Mouse (Mus musculus) olfactory bulb, adult 2 months (tissue): ENCODE results near the gene Unc5a. TPM values are rescaled to one million over a fixed set of nuclear protein-coding genes. Genes with fewer than 3 reads are reported as not detected.

Experiments used
- H3K27ac ChIP-seq: fragments of 200-500 bp; 2 replicates; pipeline ENCODE4 v1.5.1; 2012; ENCODE audit warnings: low read depth, low read length; ENCODE audit not compliant: insufficient read depth
- H3K4me1 ChIP-seq: fragments of 200-500 bp; 2 replicates; pipeline ENCODE4 v1.6.1; 2012; ENCODE audit warnings: low read length; ENCODE audit not compliant: control insufficient read depth, insufficient read depth
- H3K4me3 ChIP-seq: fragments of 200-500 bp; 2 replicates; pipeline ENCODE4 v1.5.1; 2012; ENCODE audit warnings: mild to moderate bottlenecking, low read depth, low read length, moderate library complexity; ENCODE audit not compliant: insufficient read depth
- CTCF ChIP-seq: fragments of 200-500 bp; IDR thresholded peaks from 2 replicates; pipeline ENCODE4 v1.5.1; 2012; ENCODE audit warnings: low read depth, mild to moderate bottlenecking, low read length, moderate library complexity; ENCODE audit not compliant: insufficient read depth
- POLR2A ChIP-seq: fragments of 200-500 bp; IDR thresholded peaks from 2 replicates; pipeline ENCODE4 v1.6.1; 2012; ENCODE audit warnings: mild to moderate bottlenecking, low read depth, low read length, moderate library complexity; ENCODE audit not compliant: insufficient read depth
- WGBS: fragments of 180-500 bp; shearing (Covaris S2); methylation state at CpG from one replicate; pipeline ENCODE4 v1.1.7; 2018; 5-methylcytosine and 5-hydroxymethylcytosine counted together
- polyA plus RNA-seq: library from polyadenylated mRNA; stranded (reverse); fragments of >200 nt; gene quantifications from 2 replicates; pipeline ENCODE4 v1.2.4, GENCODE M21; 2012; ENCODE audit warnings: low replicate concordance; ENCODE audit not compliant: missing spikeins, insufficient read depth, insufficient read length

The Unc5a gene
- polyA plus RNA-seq, 1 experiment = not detected

DNA sequence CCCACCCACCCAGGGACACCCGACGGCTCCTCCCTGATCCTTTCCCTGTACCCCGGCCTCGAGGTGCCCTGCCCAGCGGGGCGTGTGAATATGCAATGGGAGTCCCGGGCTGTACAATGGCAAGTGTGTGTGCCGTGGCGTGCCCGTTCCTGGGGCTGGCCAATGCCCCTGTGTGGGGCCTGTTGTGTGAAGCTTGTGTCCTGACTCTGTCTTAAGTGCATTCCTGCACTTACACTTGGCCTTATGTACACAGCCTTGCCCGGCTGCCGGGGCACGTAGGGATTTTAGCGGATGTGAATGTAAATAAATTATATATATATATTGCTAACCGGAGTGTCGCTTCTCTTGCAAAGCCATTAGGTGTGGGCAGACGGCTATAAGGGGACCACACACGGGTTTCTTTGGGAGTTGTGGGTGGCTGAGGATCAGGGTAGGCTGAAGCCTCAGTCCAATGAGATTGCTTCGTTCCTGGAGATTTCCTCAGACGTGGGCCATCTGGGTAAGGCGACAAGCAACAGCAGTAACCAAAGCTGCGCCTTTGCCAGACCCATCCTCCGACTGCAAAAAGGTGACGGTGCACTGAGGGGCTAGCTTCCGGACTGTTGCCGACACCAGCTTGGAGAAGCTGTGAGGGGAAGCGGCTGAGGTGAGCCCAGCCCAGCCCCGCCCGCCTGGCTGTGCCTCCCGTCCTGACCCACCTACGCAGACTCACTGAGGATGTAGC, 56.6 kb downstream of the Unc5a start:
- no peak for TF ChIP-seq CTCF
- no peak for TF ChIP-seq POLR2A
- WGBS = 81% methylated on average over 31 of the region's 31 CpGs
- no peaks in the 10 kb centered on the region for H3K4me1 ChIP-seq
- no peak overlapping the region for H3K4me3 ChIP-seq
- H3K27ac ChIP-seq = no peak overlapping the region

GRCm38 (mm10) chr13:55006415-55006742, 57.2 kb downstream of the Unc5a start:
- WGBS = 84% methylated on average over 7 of the region's 7 CpGs
- no peak for TF ChIP-seq CTCF
- TF ChIP-seq POLR2A = no peak

GRCm38 (mm10) chr13:55008589-55008988, 59.4 kb downstream of the Unc5a start:
- H3K27ac ChIP-seq = no peak overlapping the region
- no peak overlapping the region for H3K4me3 ChIP-seq
- TF ChIP-seq CTCF = no peak
- TF ChIP-seq POLR2A = no peak
- peaks cover 5% of the 10 kb centered on the region for H3K4me1 ChIP-seq
- WGBS = 61% methylated on average over 6 of the region's 6 CpGs

More at GRCm38 (mm10) chr13:55006415-55006742, 57.2 kb downstream of the Unc5a start:
- H3K4me3 ChIP-seq = no peak overlapping the region
- H3K4me1 ChIP-seq = no peaks in the 10 kb centered on the region
- H3K27ac ChIP-seq = no peak overlapping the region

GRCm38 (mm10) chr13:55011103-55011502, 61.9 kb downstream of the Unc5a start:
- H3K4me1 ChIP-seq = peaks cover 5% of the 10 kb centered on the region
- WGBS = 95% methylated on average over 15 of the region's 15 CpGs
- no peak for TF ChIP-seq POLR2A
- TF ChIP-seq CTCF = no peak
- H3K27ac ChIP-seq = no peak overlapping the region
- no peak overlapping the region for H3K4me3 ChIP-seq

GRCm38 (mm10) chr13:55011981-55012478, 62.8 kb downstream of the Unc5a start:
- 11% methylated on average over 14 of the region's 14 CpGs for WGBS
- H3K4me1 ChIP-seq = peaks cover 5% of the 10 kb centered on the region
- no peak overlapping the region for H3K4me3 ChIP-seq
- TF ChIP-seq POLR2A = no peak
- TF ChIP-seq CTCF = no peak
- no peak overlapping the region for H3K27ac ChIP-seq

DNA sequence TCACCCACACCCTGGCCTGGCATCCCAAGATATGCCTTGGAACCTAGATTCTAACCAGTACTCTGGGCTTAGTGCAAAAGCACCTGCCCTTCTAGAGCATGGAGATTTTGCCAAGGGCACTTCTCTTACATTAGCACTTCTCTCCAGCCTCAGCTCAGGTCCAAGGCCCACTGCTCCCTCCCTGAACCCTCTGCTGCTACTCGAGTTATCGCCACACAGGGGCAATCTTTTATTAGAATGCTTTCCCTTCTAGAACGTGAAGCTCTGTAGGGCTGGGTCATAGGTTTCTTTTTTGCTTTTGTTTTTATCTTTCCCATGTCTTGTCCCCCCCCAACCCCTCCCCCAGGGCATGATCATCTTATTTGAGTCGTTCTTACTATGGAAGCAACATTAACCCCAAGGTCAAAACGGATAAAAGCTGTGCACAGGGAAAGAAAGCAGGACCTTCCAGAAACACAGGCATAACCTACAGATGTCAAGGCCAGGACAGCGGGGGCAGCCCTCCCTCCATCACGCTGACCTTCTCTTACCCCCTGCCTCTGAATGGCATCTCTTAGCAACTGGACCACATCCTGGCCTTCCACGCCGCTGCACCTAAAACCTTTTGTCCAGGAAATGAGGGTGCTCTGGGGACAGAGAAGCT, 64.6 kb downstream of the Unc5a start:
- Histone ChIP-seq H3K4me3 (no peak overlapping the region), H3K27ac (no peak overlapping the region), H3K4me1 (peaks cover 5% of the 10 kb centered on the region)
- TF ChIP-seq POLR2A (no peak), CTCF (no peak)
- 32% methylated on average over 9 of the region's 9 CpGs for WGBS

DNA sequence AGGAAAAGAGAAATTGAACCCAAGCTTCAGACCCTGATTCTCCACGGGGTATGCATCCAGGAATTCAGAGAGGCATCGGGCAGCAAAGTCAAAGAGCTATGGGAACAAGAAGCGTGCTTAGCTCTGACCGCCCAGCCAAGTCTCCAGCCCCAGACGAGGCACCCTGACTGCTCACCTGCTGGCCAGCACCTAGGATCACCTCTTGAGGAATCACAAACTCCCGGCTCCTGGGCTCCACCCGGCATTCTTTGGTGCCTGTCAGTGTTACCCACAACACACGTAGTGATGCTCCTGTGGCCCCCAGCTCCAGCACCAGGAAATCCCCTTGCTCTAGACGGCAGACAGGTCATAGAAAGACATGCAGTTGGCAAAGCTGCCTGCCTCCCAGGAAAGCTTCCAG, 65.2 kb downstream of the Unc5a start:
- TF ChIP-seq CTCF (no peak), POLR2A (no peak)
- WGBS = 71% methylated on average over 9 of the region's 9 CpGs
- H3K4me1 ChIP-seq = peaks cover 5% of the 10 kb centered on the region
- H3K4me3 ChIP-seq = no peak overlapping the region
- no peak overlapping the region for H3K27ac ChIP-seq

DNA sequence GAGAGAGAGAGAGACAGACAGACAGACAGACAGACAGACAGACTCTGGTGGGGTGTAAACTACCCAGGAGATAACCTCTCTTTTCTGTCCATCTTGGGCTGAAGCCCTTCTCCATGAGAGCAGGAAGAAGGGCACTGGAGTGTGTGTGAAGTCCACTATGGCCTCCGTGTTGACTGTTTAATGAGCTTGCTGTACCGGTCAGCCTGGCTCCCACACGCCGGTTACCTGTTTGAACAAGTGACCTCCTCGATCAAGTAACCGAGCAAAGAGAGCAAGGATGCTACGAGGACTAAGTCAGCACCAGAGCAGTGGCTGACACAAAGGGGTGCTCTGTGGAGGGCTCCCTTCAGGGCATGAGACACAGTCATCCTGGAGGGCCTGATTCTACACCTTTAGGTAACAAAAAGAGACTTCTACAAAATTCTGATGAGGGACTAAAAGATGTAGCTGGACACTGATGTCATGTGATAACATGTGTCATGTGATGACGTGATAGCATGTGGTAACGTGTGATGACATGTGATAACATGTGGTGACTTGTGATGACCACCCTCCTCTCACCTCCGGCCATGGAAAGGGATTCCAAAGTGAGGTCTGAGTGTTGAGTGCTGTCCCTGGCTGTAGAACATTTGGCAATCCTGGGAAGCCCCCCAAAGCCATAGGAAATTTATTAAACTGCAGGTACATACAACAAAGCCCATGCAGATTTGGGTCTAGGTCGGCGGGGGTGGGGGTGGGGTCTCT, 68.1 kb downstream of the Unc5a start:
- TF ChIP-seq POLR2A (no peak), CTCF (no peak)

GRCm38 (mm10) chr13:55017898-55018599, 68.8 kb downstream of the Unc5a start:
- H3K4me3 ChIP-seq = no peak overlapping the region
- H3K4me1 ChIP-seq = peaks cover 2% of the 10 kb centered on the region; the same call in 1 of the 2 replicates
- no peak overlapping the region for H3K27ac ChIP-seq
- 91% methylated on average over 8 of the region's 8 CpGs for WGBS
- TF ChIP-seq POLR2A (no peak), CTCF (no peak)

More for the DNA sequence above, 68.1 kb downstream of the Unc5a start:
- 92% methylated on average over 12 of the region's 12 CpGs for WGBS
- no peak overlapping the region for H3K4me3 ChIP-seq
- no peak overlapping the region for H3K27ac ChIP-seq
- H3K4me1 ChIP-seq = no peaks in the 10 kb centered on the region
